Mouse (Mus musculus): ENCODE data around the gene Fbn1. TPM values are rescaled to one million over a fixed set of nuclear protein-coding genes. Genes with fewer than 3 reads are reported as not detected.
A peak's percentile ranks its signal among the peaks of the same experiment; 100 is the strongest.

The Fbn1 gene
- total RNA-seq (2021), result 26.3 and 28.8 TPM in 2 replicates
- long read RNA-seq, partial matches to known transcripts, result 4 of 4 reads
- long read RNA-seq, other reads (novel, unspliced or antisense), result 0 of 4 reads

GRCm38 (mm10) chr2:125507893-125508292, at the start of gene Fbn1:
TSS of gene Fbn1 (minus strand) at chr2:125507993.
- DNase-seq, result no peak

DNA sequence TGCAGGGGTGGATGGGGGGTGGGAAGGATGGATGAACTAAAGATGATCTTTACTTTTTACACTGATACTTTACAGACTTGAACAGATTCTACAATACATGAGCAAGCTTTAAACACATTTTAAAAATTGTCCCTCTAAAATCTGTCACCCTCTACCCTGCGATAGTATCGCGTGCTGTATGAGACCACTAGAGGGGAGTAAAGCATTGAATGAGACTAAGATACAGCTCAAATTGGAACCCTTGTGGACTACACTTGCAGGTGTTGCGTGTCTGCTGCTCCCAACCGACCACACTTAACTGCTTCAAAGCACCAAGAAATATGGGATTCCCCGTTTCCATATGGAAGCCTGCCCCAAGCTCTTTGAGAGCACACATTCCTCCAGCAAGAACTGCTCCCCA, 48.0 kb upstream of the Fbn1 start:
- DNase-seq, result no peak

- no peak for DNase-seq
These were observed 41.2 kb upstream of the Fbn1 start for GRCm38 (mm10) chr2:125548806-125549578.

DNA sequence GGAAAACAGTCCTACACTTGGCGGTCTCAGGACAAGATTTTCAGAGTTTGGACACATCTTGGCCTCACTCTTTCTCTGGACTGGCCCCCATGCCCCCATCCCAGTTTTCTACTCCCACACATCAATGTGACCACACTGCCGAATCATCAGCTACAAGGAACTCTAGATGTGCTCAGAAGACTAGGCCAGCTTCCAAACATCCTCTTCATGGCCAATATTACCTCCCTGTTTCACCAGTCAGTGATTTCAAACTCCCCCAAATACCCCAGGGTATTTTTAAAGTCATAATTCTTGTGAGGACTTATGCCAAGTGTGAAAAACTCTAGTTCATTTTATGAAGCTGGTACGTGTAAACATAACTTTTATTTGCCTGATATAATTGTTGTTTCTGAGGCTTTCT, 37.2 kb upstream of the Fbn1 start:
- no peak for DNase-seq

- DNase-seq, result no peak
These were observed 35.9 kb upstream of the Fbn1 start for GRCm38 (mm10) chr2:125543646-125544045.

DNA sequence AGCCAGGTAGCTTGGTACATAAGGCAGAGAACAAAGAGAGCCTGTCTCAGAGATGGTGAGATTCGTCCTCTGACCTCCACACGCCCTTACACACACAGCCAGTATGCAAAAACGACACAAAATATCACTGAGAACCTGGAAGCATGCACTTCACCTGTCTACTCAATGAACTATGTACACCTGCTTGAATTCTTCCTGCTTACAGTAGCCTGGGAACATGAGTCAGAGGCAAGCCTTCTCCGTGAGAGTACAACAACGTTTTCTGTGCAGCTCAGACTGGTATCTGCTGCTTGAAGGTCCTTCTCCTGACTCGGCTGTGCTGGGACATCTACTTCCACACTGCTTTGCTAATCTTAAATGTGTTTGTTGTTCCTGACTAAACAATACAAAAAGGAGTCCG, 33.7 kb upstream of the Fbn1 start:
- DNase-seq, result no peak

DNA sequence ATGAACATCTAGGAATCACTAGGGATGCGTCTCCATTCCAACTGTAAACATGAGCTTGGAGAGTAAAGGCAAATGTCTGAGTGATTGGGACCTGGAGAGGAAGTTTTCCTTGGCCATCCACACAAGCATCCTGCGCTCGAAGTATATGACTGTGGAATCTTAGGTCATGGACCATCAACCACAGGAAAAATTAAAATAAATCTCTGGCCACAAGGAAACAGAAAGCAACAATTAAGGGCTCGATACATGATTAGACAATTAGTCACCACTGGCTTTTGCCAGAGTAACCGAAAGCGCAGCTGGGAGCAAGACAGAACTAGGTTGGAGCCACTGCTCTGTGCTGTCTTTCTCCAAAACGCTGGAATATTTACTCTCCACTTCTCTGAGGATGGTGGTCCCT, 32.8 kb upstream of the Fbn1 start:
- DNase-seq, result no peak

GRCm38 (mm10) chr2:125539640-125540039, 31.8 kb upstream of the Fbn1 start:
- DNase-seq, result no peak

- DNase-seq, result no peak
These were observed 22.9 kb upstream of the Fbn1 start for GRCm38 (mm10) chr2:125530665-125531064.

GRCm38 (mm10) chr2:125526566-125526965, 18.8 kb upstream of the Fbn1 start:
- no peak for DNase-seq

- DNase-seq, result no peak
These were observed 17.7 kb upstream of the Fbn1 start for GRCm38 (mm10) chr2:125525484-125525883.

GRCm38 (mm10) chr2:125516594-125516993, 8.8 kb upstream of the Fbn1 start:
- DNase-seq, result no peak

- DNase-seq, result no peak
These were observed 7.7 kb upstream of the Fbn1 start for GRCm38 (mm10) chr2:125515291-125516057.

GRCm38 (mm10) chr2:125514391-125514790, 6.6 kb upstream of the Fbn1 start:
- DNase-seq, result no peak

GRCm38 (mm10) chr2:125512544-125512943, 4.8 kb upstream of the Fbn1 start:
- DNase-seq, result no peak

DNA sequence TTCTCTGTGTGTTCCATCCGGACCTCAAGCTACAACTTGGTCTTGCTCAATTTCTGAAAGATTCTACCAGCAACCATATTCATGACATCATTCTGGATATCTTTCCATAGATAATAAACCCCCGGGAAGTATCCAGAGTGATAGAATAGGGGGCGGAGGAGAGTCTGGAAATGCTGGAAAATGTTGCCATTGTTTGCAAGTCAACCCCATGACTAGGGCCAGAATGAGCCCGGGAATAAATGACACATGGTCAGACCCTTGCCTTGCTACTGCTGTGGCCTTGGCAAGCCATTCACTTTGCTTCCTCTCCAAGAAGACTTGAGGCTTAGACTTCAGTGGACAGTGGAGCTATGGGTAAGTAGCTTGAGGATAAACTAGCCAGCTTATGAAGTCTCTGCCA, 4.1 kb upstream of the Fbn1 start:
- no peak for DNase-seq

GRCm38 (mm10) chr2:125510752-125511151, 3.0 kb upstream of the Fbn1 start:
- no peak for DNase-seq

DNA sequence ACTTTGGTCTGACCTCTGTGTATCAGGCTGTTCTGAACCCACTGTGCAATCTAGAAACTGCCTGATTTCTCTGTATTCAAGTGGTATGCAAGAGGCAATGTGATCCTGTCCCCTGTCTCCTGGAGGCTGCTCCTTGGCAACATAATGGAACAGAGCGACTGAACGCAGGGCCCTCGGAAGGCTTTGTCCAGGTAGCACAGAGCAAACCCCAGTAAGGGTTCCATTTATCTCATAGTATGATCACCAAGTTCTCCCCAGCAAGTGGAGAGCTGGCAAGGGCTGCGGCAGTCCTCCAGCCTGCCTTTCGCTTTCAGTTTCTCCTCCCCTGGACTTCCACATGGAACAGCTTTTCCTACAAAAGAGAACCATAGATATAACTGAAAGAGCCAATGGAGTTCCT, 588 bp upstream of the Fbn1 start:
- DNase-seq, result no peak

DNA sequence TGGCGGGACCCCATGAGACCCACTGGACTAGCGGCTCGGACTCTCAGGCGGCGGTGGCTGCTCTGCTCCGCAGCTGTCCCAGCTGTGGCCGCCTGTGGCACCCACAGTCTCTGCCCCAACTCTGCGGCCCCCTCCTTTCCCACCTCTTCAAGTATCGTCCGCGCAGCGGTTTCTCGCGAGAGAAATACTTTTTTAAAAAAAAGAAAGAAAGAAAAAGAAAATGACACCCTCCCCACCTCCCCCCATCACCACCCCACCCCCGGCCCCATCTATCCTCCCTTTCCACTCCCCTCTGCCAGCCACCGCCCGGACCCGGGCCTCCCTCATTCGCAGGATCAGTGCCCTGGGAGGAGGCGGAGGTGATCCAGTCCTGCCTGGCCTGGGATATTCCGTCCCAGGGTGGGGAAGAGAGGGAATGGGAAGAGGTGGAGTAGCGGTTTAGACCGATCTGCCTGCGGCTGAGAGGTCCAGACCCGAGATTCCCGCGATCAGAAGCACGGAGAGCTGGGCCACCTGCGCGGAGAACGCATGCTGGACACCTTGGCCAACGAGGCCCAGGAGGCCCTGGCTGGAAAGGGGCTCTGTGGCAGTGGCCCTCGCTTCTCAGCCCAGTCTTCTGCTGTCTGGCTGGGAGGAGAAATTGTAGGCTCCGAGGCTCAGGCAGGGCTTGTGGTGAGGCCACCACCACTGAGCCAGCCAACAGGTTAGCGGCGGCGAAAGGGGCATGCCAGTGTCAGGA, 1.3 kb downstream of the Fbn1 start:
- DNase-seq, result peak; percentile 42

GRCm38 (mm10) chr2:125505746-125506315, 2.0 kb downstream of the Fbn1 start:
- peak; percentile 58 for DNase-seq

- peak; percentile 56 for DNase-seq
These were observed 2.6 kb downstream of the Fbn1 start, which contains the start of gene Gm9913 for GRCm38 (mm10) chr2:125505006-125505745. TSS of gene Gm9913 (plus strand) at chr2:125505089.

- no peak for DNase-seq
These were observed 6.3 kb downstream of the Fbn1 start for GRCm38 (mm10) chr2:125501526-125501925.

Data from adrenal gland, postnatal 25 days (tissue).